Mouse (Mus musculus) erythroblast, adult 5-6 weeks (primary cell): ENCODE results near the gene Defb11. TPM values are rescaled to one million over a fixed set of nuclear protein-coding genes. Genes with fewer than 3 reads are reported as not detected.
"Not testable (repeated sequence)": the region's sequence is repeated elsewhere in the genome, so short reads cannot be mapped to it uniquely, and the experiment has no call there.

ENCODE experiments used
- ATAC-seq: replicated peaks from 2 replicates; pipeline ENCODE4 v1.8.0; 2016; ENCODE audit warnings: moderate number of reproducible peaks, mild to moderate bottlenecking, moderate TSS enrichment, inconsistent platforms; ENCODE audit not compliant: poor library complexity, low FRiP score, severe bottlenecking
- total RNA-seq, 2 experiments: library from RNA; stranded (forward) in 1 of 2; stranded (reverse) in 1 of 2; fragments of 150-400 nt in 1 of 2; fragments of 200-764, 138-1000 nt in 1 of 2; gene quantifications; 2 replicates each; pipeline versions ENCODE4 v1.2.3 to v1.2.4; 2015 to 2017; ENCODE audit warnings: low replicate concordance in 2 of 2

Defb11 gene
- not detected in 2 replicates for total RNA-seq (2015; ENCODE audit: low replicate concordance)
- not detected in 2 replicates for total RNA-seq (2017; ENCODE audit: low replicate concordance)

- not testable (repeated sequence) for ATAC-seq
Measured at GRCm38 (mm10) chr8:21906290-21906689, at the start of gene Defb11. Gene Defb11, minus strand, starts transcription at chr8:21906412.

- ATAC-seq, result no peak
Measured at GRCm38 (mm10) chr8:21955321-21955720, 49.1 kb upstream of the Defb11 start.

GRCm38 (mm10) chr8:21947311-21948017 lies 41.3 kb upstream of the Defb11 start:
- ATAC-seq, result no peak

GRCm38 (mm10) chr8:21946462-21946861 lies 40.2 kb upstream of the Defb11 start, which contains the start of gene Defb13:
Gene Defb13, plus strand, starts transcription at chr8:21946762.
- ATAC-seq, result no peak

- ATAC-seq, result not testable (repeated sequence)
Measured at GRCm38 (mm10) chr8:21938052-21938451, 31.8 kb upstream of the Defb11 start, which contains the start of gene Defb35. Gene Defb35, plus strand, starts transcription at chr8:21938352.

GRCm38 (mm10) chr8:21932610-21933009 lies 26.4 kb upstream of the Defb11 start, which contains the start of gene Defb15:
Gene Defb15, minus strand, starts transcription at chr8:21932710.
- ATAC-seq, result no peak

GRCm38 (mm10) chr8:21930754-21931153 lies 24.5 kb upstream of the Defb11 start:
- not testable (repeated sequence) for ATAC-seq

- ATAC-seq, result no peak
Measured at GRCm38 (mm10) chr8:21915625-21916024, 9.4 kb upstream of the Defb11 start.

GRCm38 (mm10) chr8:21912554-21912953 lies 6.3 kb upstream of the Defb11 start:
- ATAC-seq, result no peak

GRCm38 (mm10) chr8:21911931-21912330 lies 5.7 kb upstream of the Defb11 start:
- no peak for ATAC-seq

- not testable (repeated sequence) for ATAC-seq
Measured at GRCm38 (mm10) chr8:21885321-21885720, 20.9 kb downstream of the Defb11 start, which contains the start of gene Defb9. Gene Defb9, minus strand, starts transcription at chr8:21885421.

- ATAC-seq, result not testable (repeated sequence)
Measured at GRCm38 (mm10) chr8:21858586-21858985, 47.6 kb downstream of the Defb11 start, which contains the start of gene Defb10. Gene Defb10, plus strand, starts transcription at chr8:21858901.

Other genes with a start within 250 kb of the Defb11 start
- gene Defa34, start 240.6 kb downstream of the Defb11 start, total RNA-seq (2015; ENCODE audit: low replicate concordance), result not detected in 2 replicates
- not detected in 2 replicates for gene Defa34, start 240.6 kb downstream of the Defb11 start, total RNA-seq (2017; ENCODE audit: low replicate concordance)
- gene AY761184, start 202.8 kb downstream of the Defb11 start, total RNA-seq (2015; ENCODE audit: low replicate concordance), result not detected in 2 replicates
- not detected in 2 replicates for gene AY761184, start 202.8 kb downstream of the Defb11 start, total RNA-seq (2017; ENCODE audit: low replicate concordance)
- gene Defa24, start 171.9 kb downstream of the Defb11 start, total RNA-seq (2015; ENCODE audit: low replicate concordance), result not detected in 2 replicates
- gene Defa24, start 171.9 kb downstream of the Defb11 start, total RNA-seq (2017; ENCODE audit: low replicate concordance), result not detected in 2 replicates
- not detected in 2 replicates for gene Defb50, start 82.9 kb downstream of the Defb11 start, total RNA-seq (2015; ENCODE audit: low replicate concordance)
- gene Defb50, start 82.9 kb downstream of the Defb11 start, total RNA-seq (2017; ENCODE audit: low replicate concordance), result not detected in 2 replicates
- gene Defb2, start 66.5 kb downstream of the Defb11 start, total RNA-seq (2015; ENCODE audit: low replicate concordance), result not detected in 2 replicates
- not detected in 2 replicates for gene Defb2, start 66.5 kb downstream of the Defb11 start, total RNA-seq (2017; ENCODE audit: low replicate concordance)
- gene Defb10, start 47.5 kb downstream of the Defb11 start, total RNA-seq (2015; ENCODE audit: low replicate concordance), result not detected in 2 replicates
- not detected in 2 replicates for gene Defb10, start 47.5 kb downstream of the Defb11 start, total RNA-seq (2017; ENCODE audit: low replicate concordance)
- gene Defb9, start 21.0 kb downstream of the Defb11 start, total RNA-seq (2015; ENCODE audit: low replicate concordance), result not detected in 2 replicates
- gene Defb9, start 21.0 kb downstream of the Defb11 start, total RNA-seq (2017; ENCODE audit: low replicate concordance), result not detected in 2 replicates
- gene Defb15, start 26.3 kb upstream of the Defb11 start, total RNA-seq (2015; ENCODE audit: low replicate concordance), result not detected in 2 replicates
- gene Defb15, start 26.3 kb upstream of the Defb11 start, total RNA-seq (2017; ENCODE audit: low replicate concordance), result not detected in 2 replicates
- not detected in 2 replicates for gene Defb35, start 31.9 kb upstream of the Defb11 start, total RNA-seq (2015; ENCODE audit: low replicate concordance)
- not detected in 2 replicates for gene Defb35, start 31.9 kb upstream of the Defb11 start, total RNA-seq (2017; ENCODE audit: low replicate concordance)
- not detected in 2 replicates for gene Defb13, start 40.4 kb upstream of the Defb11 start, total RNA-seq (2015; ENCODE audit: low replicate concordance)
- gene Defb13, start 40.4 kb upstream of the Defb11 start, total RNA-seq (2017; ENCODE audit: low replicate concordance), result not detected in 2 replicates
- not detected in 2 replicates for gene Fam90a1a, start 52.3 kb upstream of the Defb11 start, total RNA-seq (2015; ENCODE audit: low replicate concordance)
- not detected in 2 replicates for gene Fam90a1a, start 52.3 kb upstream of the Defb11 start, total RNA-seq (2017; ENCODE audit: low replicate concordance)
- not detected in 2 replicates for gene Ccdc70, start 63.4 kb upstream of the Defb11 start, total RNA-seq (2015; ENCODE audit: low replicate concordance)
- gene Ccdc70, start 63.4 kb upstream of the Defb11 start, total RNA-seq (2017; ENCODE audit: low replicate concordance), result not detected in 2 replicates
- 0.96 and 3.6 TPM in 2 replicates for gene Atp7b, start 153.9 kb upstream of the Defb11 start, total RNA-seq (2015; ENCODE audit: low replicate concordance)
- 4.0 and 4.3 TPM in 2 replicates for gene Atp7b, start 153.9 kb upstream of the Defb11 start, total RNA-seq (2017; ENCODE audit: low replicate concordance)
- gene Alg11, start 154.3 kb upstream of the Defb11 start, total RNA-seq (2015; ENCODE audit: low replicate concordance), result 6.9 and 7.1 TPM in 2 replicates
- gene Alg11, start 154.3 kb upstream of the Defb11 start, total RNA-seq (2017; ENCODE audit: low replicate concordance), result 8.9 and 9.0 TPM in 2 replicates
- gene Nek5, start 218.6 kb upstream of the Defb11 start, total RNA-seq (2015; ENCODE audit: low replicate concordance), result not detected in 2 replicates
- gene Nek5, start 218.6 kb upstream of the Defb11 start, total RNA-seq (2017; ENCODE audit: low replicate concordance), result 0.68 TPM in 1 of 2 replicates, not detected in the other